8 mouse cellular contexts compared by ENCODE assay signal in genomic region chr15:97776514-97776913, GRCm38 (mm10). TPM values are rescaled to one million over a fixed set of nuclear protein-coding genes. Genes with fewer than 3 reads are reported as not detected.
DNase-seq lines count a peak whose midpoint lies in the region; ATAC-seq lines count a peak whose summit lies in the region.

No protein-coding gene starts in this region.

- 7% methylated on average over 8 of the region's 8 CpGs for WGBS in heart, embryonic 16.5 days

- H3K4me2 ChIP-seq in heart, embryonic 16.5 days (ENCODE audit: low read depth, low read length): no peak overlapping the region

- H3K4me3 ChIP-seq in heart, embryonic 16.5 days (ENCODE audit: low read length): no peak overlapping the region

- H3K36me3 ChIP-seq in heart, embryonic 16.5 days (ENCODE audit: control insufficient read depth, insufficient read depth): no peaks in the 10 kb centered on the region
- no peaks in the 10 kb centered on the region for H3K36me3 ChIP-seq in splenic B cell, adult 2 months (ENCODE audit: control insufficient read depth, insufficient read depth, low read length, poor library complexity, severe bottlenecking)

- H3K27me3 ChIP-seq in heart, embryonic 16.5 days (ENCODE audit: control insufficient read depth, insufficient read depth, low read length): no peaks in the 10 kb centered on the region
- no peaks in the 10 kb centered on the region for H3K27me3 ChIP-seq in splenic B cell, adult 2 months (ENCODE audit: control insufficient read depth, insufficient read depth, low read length, poor library complexity, severe bottlenecking)

- no peaks in the 10 kb centered on the region for H3K9me3 ChIP-seq in heart, embryonic 16.5 days (replicated peaks; ENCODE audit: control insufficient read depth, low read length)

- ATAC-seq in activated CD4-positive, CD25-positive, alpha-beta regulatory T cell, adult 4 months: peak; percentile 46
- 0 out of 2 replicates have a peak, but pooled peaks have one; percentile 16 for ATAC-seq in heart, embryonic 16.5 days (replicated peaks; ENCODE audit: extremely low read depth, insufficient read depth, low FRiP score)
- ATAC-seq in megakaryocyte progenitor cell, adult 5-6 weeks (replicated peaks; ENCODE audit: poor library complexity): peak; percentile 83

- peak; percentile 81 to 88 for DNase-seq in left cerebral cortex, adult 18-20 months (ENCODE audit: low spot score in 2 of 2)
- DNase-seq in left cerebral cortex, adult 11 months (ENCODE audit: low spot score): no peak
- DNase-seq in embryo, embryonic 10.5 days (ENCODE audit: low spot score): peak; percentile 81
- DNase-seq in kidney, postnatal 36 days: peak; percentile 92 to 97
- peak; percentile 83 for DNase-seq in splenic B cell, adult 2 months (ENCODE audit: low read depth, low spot score)

- H3K4me1 ChIP-seq in heart, embryonic 16.5 days (ENCODE audit: control insufficient read depth, insufficient read depth, low read length): peaks cover 40% of the 10 kb centered on the region

- H3K9ac ChIP-seq in heart, embryonic 16.5 days (ENCODE audit: low read length): 0 out of 2 replicates have a peak overlapping the region, but pooled peaks have one; percentile 39

- no peak overlapping the region for H3K27ac ChIP-seq in heart, embryonic 16.5 days (ENCODE audit: low read length)

RNA-seq across cellular contexts. Expression of gene Slc48a1, which starts 1.8 kb away (rescaled TPM):
- total RNA-seq in left cerebral cortex, adult 18-20 months (2021): 100 to 1,000 TPM; 154 to 168 TPM
- 10 to 100 TPM; 23.6 to 29.0 TPM for polyA plus RNA-seq in activated CD4-positive, CD25-positive, alpha-beta regulatory T cell, adult 4 months (2017; shearing (Covaris generic))
- 71.0 and 76.0 TPM in 2 replicates for polyA plus RNA-seq in heart, embryonic 16.5 days (2015; fragmentation: Nextera tagmentation; extraction: Ambion mirVana)
- 83.0 and 94.4 TPM in 2 replicates for total RNA-seq in megakaryocyte progenitor cell, adult 5-6 weeks (2015)
- total RNA-seq in megakaryocyte progenitor cell, adult 5-6 weeks (2017): 62.7 and 70.0 TPM in 2 replicates

RNA-seq across cellular contexts. Expression of gene Rapgef3, which starts 8.7 kb away (rescaled TPM):
- 10 to 100 TPM; 42.6 to 44.7 TPM for total RNA-seq in left cerebral cortex, adult 18-20 months (2021)
- polyA plus RNA-seq in activated CD4-positive, CD25-positive, alpha-beta regulatory T cell, adult 4 months (2017; shearing (Covaris generic)): not detected
- 26.3 and 28.7 TPM in 2 replicates for polyA plus RNA-seq in heart, embryonic 16.5 days (2015; fragmentation: Nextera tagmentation; extraction: Ambion mirVana)
- 4.0 and 4.5 TPM in 2 replicates for total RNA-seq in megakaryocyte progenitor cell, adult 5-6 weeks (2015)
- total RNA-seq in megakaryocyte progenitor cell, adult 5-6 weeks (2017): 11.7 and 12.0 TPM in 2 replicates

RNA-seq across cellular contexts. Expression of gene Endou, which starts 45.4 kb away (rescaled TPM):
- total RNA-seq in left cerebral cortex, adult 18-20 months (2021): 1 to 10 TPM; 5.2 to 5.4 TPM
- under 1 TPM in 1 of 2 experiments, not detected in 1; 0.33 TPM for polyA plus RNA-seq in activated CD4-positive, CD25-positive, alpha-beta regulatory T cell, adult 4 months (2017; shearing (Covaris generic))
- 2.8 and 9.6 TPM in 2 replicates for polyA plus RNA-seq in heart, embryonic 16.5 days (2015; fragmentation: Nextera tagmentation; extraction: Ambion mirVana)
- total RNA-seq in megakaryocyte progenitor cell, adult 5-6 weeks (2015): 0.46 and 0.86 TPM in 2 replicates
- total RNA-seq in megakaryocyte progenitor cell, adult 5-6 weeks (2017): 1.7 and 2.3 TPM in 2 replicates

Comparison
In these comparisons a context has a peak if more than half of its experiments do, and no peak if none do; other contexts are left out.
1. ATAC-seq: peak in every context shown above with its lines; median percentile 83 in megakaryocyte progenitor cell, adult 5-6 weeks; 46 in activated CD4-positive, CD25-positive, alpha-beta regulatory T cell, adult 4 months; 16 in heart, embryonic 16.5 days.